Mouse (Mus musculus) hematopoietic multipotent progenitor cell, adult 10-12 weeks (in vitro differentiated cells): ENCODE data around the gene Lin37. TPM values are rescaled to one million over a fixed set of nuclear protein-coding genes. Genes with fewer than 3 reads are reported as not detected.

ENCODE experiments used
- polyA plus RNA-seq: library from polyadenylated mRNA; stranded (reverse); fragments of >175 nt; gene quantifications from 2 replicates; pipeline ENCODE4 v1.2.3, GENCODE M21; 2012; ENCODE audit warnings: low replicate concordance

The Lin37 gene
- polyA plus RNA-seq, result 80.4 and 94.2 TPM in 2 replicates

DNA sequence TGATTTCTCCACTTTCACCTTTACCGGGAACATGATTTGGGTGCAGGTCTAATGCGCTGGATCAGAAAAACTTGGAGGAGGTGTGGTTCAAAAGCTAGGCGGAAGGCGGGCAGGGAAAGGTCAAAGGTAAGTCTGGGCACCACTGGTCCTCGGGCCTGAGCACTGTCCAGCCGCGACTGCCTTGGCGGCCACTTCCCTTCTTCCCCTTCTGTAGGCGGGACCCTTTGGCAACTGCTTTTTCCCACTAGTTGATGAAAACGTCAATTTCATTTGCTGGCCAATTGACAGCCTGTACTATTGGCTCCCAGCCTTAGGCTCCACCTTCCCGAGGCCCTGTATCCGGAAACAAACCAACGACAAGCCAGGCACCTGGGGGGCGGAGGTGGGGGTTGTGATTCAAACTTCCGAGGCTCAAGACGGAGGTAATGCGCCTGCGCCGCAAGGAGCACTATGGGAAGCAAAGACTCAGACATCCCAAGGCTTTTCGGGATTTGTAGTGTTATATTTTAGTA, at the start of gene Lin37:
Lin37 (minus strand) TSS at position 396 of the 512 bp plus-strand sequence.

DNA sequence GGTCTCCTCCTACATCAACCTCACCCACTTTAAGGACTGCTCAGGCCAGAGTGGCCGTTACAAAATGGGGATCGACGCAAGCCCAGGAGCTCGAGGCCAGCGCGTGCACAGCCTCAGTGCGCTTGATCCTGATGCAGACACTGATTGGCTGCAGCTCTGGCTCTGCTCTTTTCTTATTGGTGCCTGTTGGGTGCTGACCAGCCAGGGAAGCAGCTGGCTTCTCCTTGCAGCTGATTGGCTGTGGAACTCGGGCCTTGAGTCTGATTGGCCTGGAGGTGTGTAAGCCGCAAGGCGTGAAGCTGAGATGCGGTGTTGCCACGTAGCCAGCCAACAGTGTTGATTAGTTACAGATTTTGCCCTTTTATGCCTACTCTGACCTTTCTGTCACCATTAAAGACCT, 39.1 kb upstream of the Lin37 start, which contains the start of gene Zbtb32:
Zbtb32 (minus strand) TSS at position 124 of the 400 bp plus-strand sequence.

DNA sequence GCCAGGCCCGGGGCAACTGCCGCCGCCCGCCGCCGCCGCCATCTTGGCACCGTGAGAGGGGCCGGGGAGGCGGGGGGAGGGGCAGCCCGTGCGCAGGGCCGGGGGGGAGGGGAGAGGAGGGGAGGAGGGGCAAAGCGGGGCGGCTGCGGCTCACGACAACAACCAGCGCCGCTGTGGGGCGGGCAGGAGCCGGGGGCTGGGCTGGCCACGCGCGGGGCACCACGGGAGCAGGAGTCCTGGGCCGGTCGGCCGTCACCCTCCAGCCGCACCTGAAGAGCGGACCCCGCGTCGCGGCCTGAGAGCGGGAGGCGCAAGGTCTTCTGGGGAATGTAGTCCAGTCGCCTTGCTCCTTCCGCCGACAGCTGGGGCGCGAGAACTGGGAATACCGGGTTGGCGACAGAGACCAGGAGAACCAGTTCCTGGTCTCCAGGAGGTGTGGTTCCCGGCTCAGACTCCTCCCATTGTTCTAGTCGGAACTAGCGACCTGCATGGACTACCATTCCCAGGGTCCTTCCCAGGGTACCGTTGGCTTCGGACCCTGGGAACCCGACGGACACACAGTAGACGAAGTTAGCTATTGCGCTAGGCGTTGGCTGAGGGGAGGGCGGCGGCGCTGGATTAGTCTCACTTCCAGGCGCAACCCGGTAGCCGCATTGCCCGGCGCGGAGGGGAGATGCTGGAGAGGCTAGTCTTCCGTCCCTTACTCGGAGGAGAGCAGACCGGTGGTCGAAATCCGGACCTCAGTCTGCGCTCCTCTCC, 29.2 kb upstream of the Lin37 start, which contains the start of gene Kmt2b:
Kmt2b (minus strand) TSS at position 51 of the 759 bp plus-strand sequence.

DNA sequence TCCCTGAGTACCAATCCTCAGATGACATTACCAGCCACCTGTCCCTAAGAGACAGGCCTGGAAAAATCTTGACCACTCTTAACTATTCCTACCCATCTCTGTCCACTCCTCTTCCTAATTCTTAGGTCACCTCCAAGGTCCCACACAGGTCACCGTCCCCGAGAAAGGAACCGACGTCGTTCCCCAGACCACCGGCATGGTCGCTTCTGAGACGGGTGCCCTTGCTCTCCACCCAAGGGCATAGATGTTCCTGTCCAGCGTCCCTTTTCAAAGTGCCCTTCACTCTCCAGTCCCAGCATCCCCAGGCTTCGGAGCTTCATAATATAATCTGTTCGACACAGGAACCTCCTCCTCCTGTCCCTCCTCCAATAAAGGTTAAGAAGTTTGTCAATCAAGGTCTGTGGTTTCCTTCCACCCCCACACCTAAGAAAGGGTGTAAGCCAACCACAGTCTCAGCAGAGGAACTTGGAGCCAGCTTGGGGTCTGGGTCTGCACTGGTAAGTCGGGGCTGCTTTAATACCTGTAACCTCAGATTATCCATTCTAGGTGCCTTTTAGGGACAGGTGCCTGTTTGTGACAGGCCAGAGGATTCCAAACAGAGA, 5.4 kb upstream of the Lin37 start, which contains the start of gene Igflr1:
Igflr1 (plus strand) TSS at position 458 of the 602 bp plus-strand sequence.

DNA sequence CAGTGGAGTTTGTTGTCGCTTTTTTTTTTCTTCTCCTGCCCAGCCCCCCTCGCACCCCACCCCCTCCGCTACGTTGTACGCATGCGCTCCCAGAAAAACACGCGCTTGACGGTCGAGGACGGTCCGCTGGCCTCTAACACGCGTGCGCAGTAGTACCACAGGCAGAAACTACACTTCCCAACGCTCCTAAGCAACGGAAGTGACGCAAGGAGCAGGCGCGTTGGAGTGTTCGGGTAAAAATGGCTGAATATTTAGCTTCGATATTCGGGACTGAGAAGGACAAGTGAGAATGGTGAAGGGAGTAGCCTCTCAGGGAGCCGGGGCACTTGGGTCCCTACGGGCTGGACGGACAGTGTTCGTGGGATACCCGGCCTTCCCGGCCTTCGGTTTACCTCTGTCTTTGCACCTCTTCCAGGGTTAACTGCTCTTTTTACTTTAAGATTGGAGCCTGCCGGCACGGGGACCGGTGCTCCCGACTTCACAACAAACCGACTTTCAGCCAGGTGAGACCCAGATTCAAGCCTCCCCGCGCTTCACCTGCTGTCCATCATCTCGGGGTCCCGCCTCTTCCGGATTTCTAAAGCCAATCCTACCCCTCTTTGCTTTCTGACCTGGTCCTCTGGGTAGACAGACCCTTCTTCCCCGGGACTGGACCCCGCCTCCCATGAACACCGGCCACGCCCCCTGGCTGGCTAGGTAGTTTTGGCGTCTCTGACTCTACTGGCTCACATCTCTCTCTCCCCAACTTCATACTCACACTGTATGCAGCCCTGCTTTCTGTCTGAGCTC, 3.7 kb upstream of the Lin37 start, which contains the start of the genes U2af1l4, Gm49396 and Psenen:
U2af1l4 (plus strand) TSS at position 185 of the 789 bp plus-strand sequence.
Gm49396 (plus strand) TSS at position 228 of the 789 bp plus-strand sequence.
Psenen (minus strand) TSS at position 511 of the 789 bp plus-strand sequence.

DNA sequence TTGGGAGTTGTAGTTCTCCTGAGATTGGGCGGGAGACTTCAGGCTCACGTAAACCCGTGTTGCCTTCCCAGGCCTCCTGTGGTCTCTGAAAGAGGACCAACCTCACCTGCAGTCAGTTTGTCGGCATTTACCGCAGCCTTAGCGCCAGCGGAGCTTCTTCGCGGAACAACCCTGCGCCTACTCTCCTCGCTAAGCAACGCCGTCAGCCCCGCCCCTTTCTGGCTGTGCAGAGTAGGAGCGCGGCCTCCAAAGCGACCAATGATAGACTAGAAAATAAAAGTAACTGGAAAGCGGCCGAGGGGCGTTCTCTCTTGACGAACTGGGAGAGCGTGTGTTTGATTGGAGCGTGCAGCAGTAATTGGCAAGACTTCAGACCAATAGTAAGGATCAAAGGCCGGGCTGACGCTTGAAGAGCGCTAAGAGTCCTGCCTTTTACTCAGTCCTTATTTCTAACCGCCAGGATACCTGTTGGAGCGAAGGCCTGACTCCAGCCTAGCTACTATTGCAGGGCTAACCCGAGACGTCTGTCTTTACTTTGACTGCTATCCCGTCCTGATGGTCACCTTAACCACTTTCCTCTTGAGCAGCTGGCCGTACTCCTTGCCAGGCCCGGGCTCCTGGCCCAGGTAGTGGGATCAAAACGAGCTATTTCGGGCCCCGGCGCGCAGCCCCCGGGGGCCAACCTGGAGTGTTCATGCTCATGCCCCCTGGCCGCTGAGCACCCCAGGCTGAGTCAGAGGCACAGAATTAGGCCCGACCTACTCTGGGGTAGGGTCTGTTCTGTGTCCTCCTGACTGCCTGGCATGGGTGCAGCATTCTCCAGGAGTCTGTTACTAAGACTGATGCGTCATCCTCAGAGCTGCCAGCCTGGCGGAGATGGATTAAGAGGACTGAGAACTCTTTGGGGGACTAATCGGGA, 7.3 kb downstream of the Lin37 start, which contains the start of the genes Hspb6 and Proser3:
Hspb6 (plus strand) TSS at position 77 of the 919 bp plus-strand sequence.
Proser3 (minus strand) TSS at position 198 of the 919 bp plus-strand sequence.

DNA sequence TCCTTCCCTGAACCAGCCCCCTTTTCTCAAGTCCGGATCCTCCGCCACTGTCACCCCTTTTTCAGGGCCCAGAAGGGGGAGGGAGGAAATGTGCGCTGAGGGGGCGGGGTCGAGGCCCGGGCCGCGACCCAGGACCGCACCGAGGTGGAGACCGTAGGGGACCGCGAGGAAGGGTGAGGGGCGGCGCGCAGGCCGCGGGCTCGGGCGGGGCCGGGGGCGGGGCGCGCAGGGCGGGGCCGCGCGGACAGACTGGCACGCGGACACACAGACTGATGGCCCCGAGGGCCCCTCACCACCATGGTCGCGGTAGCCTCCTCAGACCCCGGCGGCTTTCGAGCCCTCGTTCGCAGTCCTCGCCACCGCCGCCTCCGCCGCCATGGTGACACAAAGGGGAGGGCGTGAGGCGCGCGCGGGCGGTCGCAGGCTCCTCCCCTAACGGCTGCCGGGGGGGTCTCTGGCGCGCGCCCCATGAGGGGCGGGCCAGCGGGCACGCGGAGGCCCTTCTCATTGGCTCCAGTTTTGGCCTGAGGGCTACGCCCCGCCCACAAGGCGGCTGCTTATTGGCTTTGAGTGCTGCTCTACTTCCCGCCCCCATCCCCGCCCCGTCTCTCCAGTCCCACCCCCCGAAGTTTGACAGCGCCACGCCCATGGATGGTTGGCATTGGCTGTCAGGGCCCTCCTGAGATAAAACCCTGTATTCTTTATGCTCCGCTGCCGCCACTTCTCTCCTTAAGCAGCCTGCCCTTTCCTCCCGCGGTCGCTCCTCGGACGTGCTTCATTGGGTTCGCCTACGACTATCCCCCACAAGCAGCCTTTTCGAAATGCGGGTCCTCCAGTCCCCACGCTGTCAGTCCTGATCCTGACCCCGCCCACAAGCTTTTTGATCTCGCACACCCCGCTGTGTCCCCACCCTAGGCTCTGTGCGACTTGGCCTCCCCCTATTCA, 24.7 kb downstream of the Lin37 start, which contains the start of gene Arhgap33:
Arhgap33 (minus strand) TSS at position 428 of the 945 bp plus-strand sequence.

Other genes starting within 250 kb of the Lin37 start
- gene Syne4, start 245.0 kb downstream of the Lin37 start, polyA plus RNA-seq, result 3.5 and 6.2 TPM in 2 replicates
- 1.2 and 3.5 TPM in 2 replicates for gene E130208F15Rik, start 238.1 kb downstream of the Lin37 start, polyA plus RNA-seq
- gene Sdhaf1, start 235.9 kb downstream of the Lin37 start, polyA plus RNA-seq, result 7.3 and 13.8 TPM in 2 replicates
- gene Lrfn3, start 197.1 kb downstream of the Lin37 start, polyA plus RNA-seq, result 0.09 and 0.16 TPM in 2 replicates
- gene Tyrobp, start 146.1 kb downstream of the Lin37 start, polyA plus RNA-seq, result 103 and 543 TPM in 2 replicates
- 15.4 and 73.3 TPM in 2 replicates for gene Hcst, start 140.0 kb downstream of the Lin37 start, polyA plus RNA-seq
- gene Nfkbid, start 138.1 kb downstream of the Lin37 start, polyA plus RNA-seq, result 57.5 and 91.8 TPM in 2 replicates
- 2.4 and 4.5 TPM in 2 replicates for gene Aplp1, start 114.3 kb downstream of the Lin37 start, polyA plus RNA-seq
- gene Kirrel2, start 102.1 kb downstream of the Lin37 start, polyA plus RNA-seq, result 0.18 TPM in 1 of 2 replicates, not detected in the other
- not detected in 2 replicates for gene Nphs1, start 101.5 kb downstream of the Lin37 start, polyA plus RNA-seq
- not detected in 2 replicates for gene Prodh2, start 66.2 kb downstream of the Lin37 start, polyA plus RNA-seq
- 24.7 and 45.7 TPM in 2 replicates for gene Arhgap33, start 24.8 kb downstream of the Lin37 start, polyA plus RNA-seq
- gene Hspb6, start 7.7 kb downstream of the Lin37 start, polyA plus RNA-seq, result 6.3 and 7.9 TPM in 2 replicates
- gene Proser3, start 7.5 kb downstream of the Lin37 start, polyA plus RNA-seq, result 15.7 and 16.7 TPM in 2 replicates
- gene U2af1l4, start 3.5 kb upstream of the Lin37 start, polyA plus RNA-seq, result 29.9 and 73.5 TPM in 2 replicates
- gene Gm49396, start 3.5 kb upstream of the Lin37 start, polyA plus RNA-seq, result 4.2 and 4.6 TPM in 2 replicates
- 47.7 and 71.1 TPM in 2 replicates for gene Psenen, start 3.8 kb upstream of the Lin37 start, polyA plus RNA-seq
- gene Igflr1, start 5.6 kb upstream of the Lin37 start, polyA plus RNA-seq, result 14.3 and 26.5 TPM in 2 replicates
- gene Kmt2b, start 28.9 kb upstream of the Lin37 start, polyA plus RNA-seq, result 105 and 177 TPM in 2 replicates
- gene Zbtb32, start 39.1 kb upstream of the Lin37 start, polyA plus RNA-seq, result 30.3 and 64.8 TPM in 2 replicates
- gene Upk1a, start 53.0 kb upstream of the Lin37 start, polyA plus RNA-seq, result 0.25 and 0.83 TPM in 2 replicates
- 31.5 and 104 TPM in 2 replicates for gene Cox6b1, start 66.3 kb upstream of the Lin37 start, polyA plus RNA-seq
- not detected in 2 replicates for gene Etv2, start 76.0 kb upstream of the Lin37 start, polyA plus RNA-seq
- 174 and 373 TPM in 2 replicates for gene Rbm42, start 90.5 kb upstream of the Lin37 start, polyA plus RNA-seq
- 4.2 and 16.9 TPM in 2 replicates for gene Haus5, start 105.2 kb upstream of the Lin37 start, polyA plus RNA-seq
- gene Pmis2, start 111.8 kb upstream of the Lin37 start, polyA plus RNA-seq, result not detected in 2 replicates
- not detected in 2 replicates for gene 2200002J24Rik, start 139.1 kb upstream of the Lin37 start, polyA plus RNA-seq
- gene Atp4a, start 152.4 kb upstream of the Lin37 start, polyA plus RNA-seq, result 0.21 and 0.42 TPM in 2 replicates
- gene Tmem147, start 169.7 kb upstream of the Lin37 start, polyA plus RNA-seq, result 45.8 and 81.6 TPM in 2 replicates
- gene Gapdhs, start 183.8 kb upstream of the Lin37 start, polyA plus RNA-seq, result 0.08 TPM in 1 of 2 replicates, not detected in the other
- gene Sbsn, start 191.6 kb upstream of the Lin37 start, polyA plus RNA-seq, result 0.57 and 0.62 TPM in 2 replicates
- not detected in 2 replicates for gene Dmkn, start 203.9 kb upstream of the Lin37 start, polyA plus RNA-seq
- gene Krtdap, start 228.1 kb upstream of the Lin37 start, polyA plus RNA-seq, result not detected in 2 replicates